Mouse (Mus musculus) ES-Bruce4 (cell line): ENCODE measurements around the gene Arhgef25.

ENCODE experiments used
- CTCF ChIP-seq: IDR thresholded peaks from one replicate; pipeline ENCODE4 v1.8.1; 2011; ENCODE audit warnings: low read depth, low read length
- EP300 ChIP-seq: IDR thresholded peaks from 2 replicates; pipeline ENCODE4 v1.6.1; 2011; ENCODE audit warnings: low read depth, low read length; ENCODE audit not compliant: insufficient read depth
- POLR2A ChIP-seq: IDR thresholded peaks from one replicate; pipeline ENCODE4 v1.8.1; 2011; ENCODE audit warnings: low read length; ENCODE audit not compliant: insufficient read depth

- no peak for TF ChIP-seq CTCF
- no peak for TF ChIP-seq EP300
- no peak for TF ChIP-seq POLR2A
Observed at GRCm38 (mm10) chr10:127209928-127210570, 20.2 kb upstream of the Arhgef25 start.
